Mouse (Mus musculus) heart, adult 2 months (tissue): ENCODE measurements at regions not wholly inside any gene's neighbourhood (a gene's known extent, or its start where the extent isn't known, plus 50 kb on each side); places are given as distances from the start of the nearest gene placed in this dataset.

ENCODE experiments used
- CTCF ChIP-seq: fragments of 200-600 bp; IDR thresholded peaks from 2 replicates; pipeline ENCODE4 v1.8.1; 2022; ENCODE audit warnings: antibody characterized with exemption, mild to moderate bottlenecking, moderate library complexity
- POLR2A ChIP-seq: fragments of 200-500 bp; IDR thresholded peaks from 2 replicates; pipeline ENCODE4 v1.6.1; 2011; ENCODE audit warnings: mild to moderate bottlenecking, low read depth, low read length, control low read depth; ENCODE audit not compliant: insufficient read depth

DNA sequence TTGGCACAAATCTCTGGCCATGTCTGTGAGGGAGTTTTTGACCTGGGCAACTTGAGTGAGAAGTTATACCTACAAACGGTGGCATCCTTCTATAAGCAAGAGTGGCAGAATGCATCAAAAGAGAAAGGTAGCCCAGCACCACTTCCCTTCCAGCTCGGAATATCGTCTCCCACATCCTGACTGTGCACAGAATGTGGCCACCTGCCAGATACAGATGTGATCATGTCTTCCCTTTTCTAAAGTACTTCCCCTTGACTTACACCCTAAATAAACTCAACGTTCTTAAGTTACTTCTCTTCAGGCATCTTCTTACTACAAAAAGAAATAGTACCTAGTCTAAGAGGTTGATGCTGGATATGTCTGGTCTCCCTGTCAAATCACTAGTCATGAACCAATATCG, 175.2 kb upstream of the 2610001J05Rik start:
- no peak for TF ChIP-seq CTCF
- TF ChIP-seq POLR2A = no peak
